Mouse (Mus musculus): ENCODE data around the gene Gpr101. TPM values are rescaled to one million over a fixed set of nuclear protein-coding genes. Genes with fewer than 3 reads are reported as not detected.

Gene Gpr101
- not detected in 2 replicates for polyA plus RNA-seq (2014; fragmentation: Nextera tagmentation; extraction: Ambion mirVana)

GRCm38 (mm10) chrX:57503634-57504033, at the start of gene Gpr101:
Gene Gpr101 (minus strand): TSS chrX:57503757.
- Histone ChIP-seq H3K9ac (ENCODE audit: low read length) (no peak within 1 kb of the TSS), H3K4me1 (replicated peaks; ENCODE audit: control insufficient read depth, insufficient read depth, low read length) (no peaks in the 10 kb centered on the region), H3K9me3 (ENCODE audit: control insufficient read depth, low read length) (no peaks in the 10 kb centered on the region), H3K4me2 (ENCODE audit: low read length) (peak within 1 kb of the TSS; percentile 38), H3K4me3 (ENCODE audit: low read depth, low read length) (peak within 1 kb of the TSS; percentile 20), H3K27me3 (replicated peaks; ENCODE audit: control insufficient read depth, insufficient read depth, low read length) (peaks cover 38% of the 10 kb centered on the region), H3K27ac (ENCODE audit: low read depth) (no peak within 1 kb of the TSS), H3K36me3 (ENCODE audit: control insufficient read depth, insufficient read depth, low read length) (no peaks in the 10 kb centered on the region)
- ATAC-seq (replicated peaks; ENCODE audit: low FRiP score, low TSS enrichment, low read depth) (no peak), DNase-seq (ENCODE audit: low spot score) (no peak)
- 7% methylated on average over 23 of the region's 28 CpGs for WGBS

GRCm38 (mm10) chrX:57521117-57522095, 17.8 kb upstream of the Gpr101 start:
- DNase-seq (ENCODE audit: low spot score): no peak
- H3K4me3 ChIP-seq (ENCODE audit: low read depth, low read length): no peak overlapping the region
- no peaks in the 10 kb centered on the region for H3K27me3 ChIP-seq (replicated peaks; ENCODE audit: control insufficient read depth, insufficient read depth, low read length)

GRCm38 (mm10) chrX:57506247-57506646, 2.7 kb upstream of the Gpr101 start:
- ATAC-seq (replicated peaks; ENCODE audit: low FRiP score, low TSS enrichment, low read depth) (no peak), DNase-seq (ENCODE audit: low spot score) (no peak)
- no peaks in the 10 kb centered on the region for H3K4me1 ChIP-seq (replicated peaks; ENCODE audit: control insufficient read depth, insufficient read depth, low read length)
- H3K9ac ChIP-seq (ENCODE audit: low read length): no peak overlapping the region
- no peaks in the 10 kb centered on the region for H3K36me3 ChIP-seq (ENCODE audit: control insufficient read depth, insufficient read depth, low read length)
- H3K4me2 ChIP-seq (ENCODE audit: low read length): no peak overlapping the region
- H3K27ac ChIP-seq (ENCODE audit: low read depth): no peak overlapping the region
- H3K27me3 ChIP-seq (replicated peaks; ENCODE audit: control insufficient read depth, insufficient read depth, low read length): peaks cover 36% of the 10 kb centered on the region
- no peak overlapping the region for H3K4me3 ChIP-seq (ENCODE audit: low read depth, low read length)
- H3K9me3 ChIP-seq (ENCODE audit: control insufficient read depth, low read length): no peaks in the 10 kb centered on the region
- 85% methylated on average over 1 of the region's 1 CpGs for WGBS

More at GRCm38 (mm10) chrX:57521117-57522095, 17.8 kb upstream of the Gpr101 start:
- ATAC-seq (replicated peaks; ENCODE audit: low FRiP score, low TSS enrichment, low read depth): no peak
- no peaks in the 10 kb centered on the region for H3K9me3 ChIP-seq (ENCODE audit: control insufficient read depth, low read length)
- H3K36me3 ChIP-seq (ENCODE audit: control insufficient read depth, insufficient read depth, low read length): no peaks in the 10 kb centered on the region
- no peaks in the 10 kb centered on the region for H3K4me1 ChIP-seq (replicated peaks; ENCODE audit: control insufficient read depth, insufficient read depth, low read length)
- H3K4me2 ChIP-seq (ENCODE audit: low read length): no peak overlapping the region
- 36% methylated on average over 28 of the region's 28 CpGs for WGBS
- no peak overlapping the region for H3K9ac ChIP-seq (ENCODE audit: low read length)
- no peak overlapping the region for H3K27ac ChIP-seq (ENCODE audit: low read depth)

Other genes with a start within 250 kb of the Gpr101 start
- gene Arhgef6, start 165.0 kb downstream of the Gpr101 start, polyA plus RNA-seq (2014; fragmentation: Nextera tagmentation; extraction: Ambion mirVana): 3.2 and 5.1 TPM in 2 replicates
- 116 and 128 TPM in 2 replicates for gene Rbmx, start 110.7 kb downstream of the Gpr101 start, polyA plus RNA-seq (2014; fragmentation: Nextera tagmentation; extraction: Ambion mirVana)
- gene Gm364, start 94.6 kb downstream of the Gpr101 start, polyA plus RNA-seq (2014; fragmentation: Nextera tagmentation; extraction: Ambion mirVana): not detected in 2 replicates

Measured in intestine, embryonic 14.5 days (tissue).